In genomic region chr12:101912626-101913490, GRCm38 (mm10) we compare ENCODE assay signal across 8 mouse cellular contexts. TPM values are rescaled to one million over a fixed set of nuclear protein-coding genes. Genes with fewer than 3 reads are reported as not detected.
A peak's percentile ranks its signal among the peaks of the same experiment; 100 is the strongest.
DNase-seq lines count a peak whose midpoint lies in the region; ATAC-seq and TF ChIP-seq lines count a peak whose summit lies in the region.

TSS of gene Trip11 (minus strand) at chr12:101913267.

- ATAC-seq in hindbrain, embryonic 12.5 days (ENCODE audit: low FRiP score): peak; percentile 95
- ATAC-seq in lung, postnatal 0 days: peak; percentile 97

- H3K9me3 ChIP-seq in hindbrain, embryonic 12.5 days (replicated peaks): no peaks in the 10 kb centered on the region
- no peaks in the 10 kb centered on the region for H3K9me3 ChIP-seq in lung, postnatal 0 days (ENCODE audit: low read length)

- H3K4me1 ChIP-seq in hindbrain, embryonic 12.5 days: peaks cover 17% of the 10 kb centered on the region
- peaks cover 8% of the 10 kb centered on the region; the same call in 1 of the 2 replicates for H3K4me1 ChIP-seq in lung, postnatal 0 days (ENCODE audit: insufficient read depth, low read depth, low read length)

- WGBS in hindbrain, embryonic 12.5 days: under 1% methylated on average over 69 of the region's 69 CpGs
- WGBS in lung, postnatal 0 days: under 1% methylated on average over 69 of the region's 69 CpGs

- no peaks in the 10 kb centered on the region for H3K27me3 ChIP-seq in hindbrain, embryonic 12.5 days
- no peaks in the 10 kb centered on the region for H3K27me3 ChIP-seq in lung, postnatal 0 days (replicated peaks; ENCODE audit: insufficient read depth, low read length)

- H3K27ac ChIP-seq in hindbrain, embryonic 12.5 days: peak within 1 kb of the TSS; percentile 86
- peak within 1 kb of the TSS; percentile 94 for H3K27ac ChIP-seq in lung, postnatal 0 days (ENCODE audit: low read length)

- peak within 1 kb of the TSS; percentile 92 for H3K4me3 ChIP-seq in hindbrain, embryonic 12.5 days
- H3K4me3 ChIP-seq in lung, postnatal 0 days (ENCODE audit: low read depth, low read length): peak within 1 kb of the TSS; percentile 87

- H3K4me2 ChIP-seq in hindbrain, embryonic 12.5 days (replicated peaks): peak within 1 kb of the TSS; percentile 77
- H3K4me2 ChIP-seq in lung, postnatal 0 days (replicated peaks; ENCODE audit: low read depth, low read length): peak within 1 kb of the TSS; percentile 75

- TF ChIP-seq EP300 in lung, postnatal 0 days (IDR thresholded peaks at IDR 0.05): no peak

- DNase-seq in NIH3T3 (ENCODE audit: low read depth): peak; percentile 95
- DNase-seq in cerebellum, adult 9-11 months: peak; percentile 90
- peak; percentile 78 to 88 for DNase-seq in frontal cortex, postnatal 10 days (ENCODE audit: low spot score in 2 of 2)
- DNase-seq in layer of hippocampus, postnatal 10 days (ENCODE audit: low spot score in 2 of 2): peak; percentile 86 to 90
- DNase-seq in lung, postnatal 0 days (ENCODE audit: low spot score): peak; percentile 95
- DNase-seq in ovary, postnatal 10 days (ENCODE audit: low spot score): peak; percentile 83
- peak; percentile 91 for DNase-seq in thymus, postnatal 0 days (ENCODE audit: low spot score)

- peak within 1 kb of the TSS; percentile 87 for H3K9ac ChIP-seq in hindbrain, embryonic 12.5 days
- peak within 1 kb of the TSS; percentile 89 for H3K9ac ChIP-seq in lung, postnatal 0 days (replicated peaks; ENCODE audit: low read depth)

- peaks cover 10% of the 10 kb centered on the region for H3K36me3 ChIP-seq in hindbrain, embryonic 12.5 days
- no peaks in the 10 kb centered on the region for H3K36me3 ChIP-seq in lung, postnatal 0 days (ENCODE audit: insufficient read depth, low read length)

- peak; percentile 1; the same call in 1 of the 2 replicates for TF ChIP-seq CTCF in lung, postnatal 0 days (IDR thresholded peaks at IDR 0.05)

RNA-seq across cellular contexts. Expression of gene Trip11, which starts in this region (rescaled TPM):
- polyA plus RNA-seq in hindbrain, embryonic 12.5 days (2016; fragmentation: Nextera tagmentation; extraction: Ambion mirVana): 25.7 and 28.5 TPM in 2 replicates
- total RNA-seq in layer of hippocampus, postnatal 10 days (2021): 10 to 100 TPM; 25.0 to 25.9 TPM
- polyA plus RNA-seq in lung, postnatal 0 days (2015; fragmentation: Nextera tagmentation; extraction: Ambion mirVana): 30.8 and 33.4 TPM in 2 replicates
- 28.0 and 35.6 TPM in 2 replicates for polyA plus RNA-seq in thymus, postnatal 0 days (2015; fragmentation: Nextera tagmentation; extraction: Ambion mirVana)

Comparison
In these comparisons a context has a peak if more than half of its experiments do, and no peak if none do; other contexts are left out.
1. Peak in every context shown above with its lines: DNase-seq, ATAC-seq, H3K4me3 ChIP-seq and H3K27ac ChIP-seq.